Mouse (Mus musculus) fibroblast of lung, adult 2 months (primary cell): ENCODE measurements around the gene Ldlrap1.

Experiments
- DNase-seq: peaks from one replicate; pipeline ENCODE4 v3.0.0-alpha.2; 2011; ENCODE audit warnings: low read depth

Gene Ldlrap1

DNA sequence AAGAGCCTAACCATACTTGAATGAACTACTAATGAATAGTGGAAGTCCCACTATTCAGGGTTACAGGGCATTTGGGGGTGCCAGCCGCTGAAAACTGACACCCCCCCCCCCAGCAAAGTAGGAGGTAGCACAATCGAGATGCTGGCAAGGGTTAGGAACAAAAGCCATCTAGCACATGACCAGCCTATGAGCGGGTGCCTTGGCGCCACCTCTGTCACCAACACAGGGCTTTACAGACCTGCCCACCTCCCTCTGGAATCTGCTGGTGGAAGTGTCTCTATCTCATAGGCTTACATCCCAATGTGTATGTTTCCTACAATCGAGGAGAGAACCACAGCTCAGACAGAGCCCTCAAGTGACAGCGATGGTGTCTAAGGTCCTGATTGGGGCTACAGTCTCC, 17.0 kb downstream of the Ldlrap1 start:
- no peak for DNase-seq

DNA sequence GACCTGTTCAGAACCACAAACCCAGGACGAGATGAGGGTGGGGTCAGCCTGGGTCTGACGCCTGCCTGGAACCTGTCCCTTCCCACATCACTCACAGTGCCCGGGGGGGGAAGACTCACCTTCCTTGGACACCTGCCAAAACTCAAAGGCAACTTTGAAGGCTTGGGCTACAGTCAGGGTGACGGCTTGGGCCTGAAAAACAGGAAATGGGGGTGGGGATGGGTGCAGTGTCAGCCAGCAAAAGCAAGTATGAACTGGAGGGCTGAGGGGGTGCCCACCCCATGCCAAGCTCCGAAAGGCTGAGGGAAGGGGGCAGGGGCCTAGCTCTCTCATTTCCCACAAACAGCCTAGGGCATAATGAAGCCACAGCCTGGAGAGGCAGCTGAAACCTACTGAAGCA, 17.6 kb downstream of the Ldlrap1 start:
- no peak for DNase-seq

DNA sequence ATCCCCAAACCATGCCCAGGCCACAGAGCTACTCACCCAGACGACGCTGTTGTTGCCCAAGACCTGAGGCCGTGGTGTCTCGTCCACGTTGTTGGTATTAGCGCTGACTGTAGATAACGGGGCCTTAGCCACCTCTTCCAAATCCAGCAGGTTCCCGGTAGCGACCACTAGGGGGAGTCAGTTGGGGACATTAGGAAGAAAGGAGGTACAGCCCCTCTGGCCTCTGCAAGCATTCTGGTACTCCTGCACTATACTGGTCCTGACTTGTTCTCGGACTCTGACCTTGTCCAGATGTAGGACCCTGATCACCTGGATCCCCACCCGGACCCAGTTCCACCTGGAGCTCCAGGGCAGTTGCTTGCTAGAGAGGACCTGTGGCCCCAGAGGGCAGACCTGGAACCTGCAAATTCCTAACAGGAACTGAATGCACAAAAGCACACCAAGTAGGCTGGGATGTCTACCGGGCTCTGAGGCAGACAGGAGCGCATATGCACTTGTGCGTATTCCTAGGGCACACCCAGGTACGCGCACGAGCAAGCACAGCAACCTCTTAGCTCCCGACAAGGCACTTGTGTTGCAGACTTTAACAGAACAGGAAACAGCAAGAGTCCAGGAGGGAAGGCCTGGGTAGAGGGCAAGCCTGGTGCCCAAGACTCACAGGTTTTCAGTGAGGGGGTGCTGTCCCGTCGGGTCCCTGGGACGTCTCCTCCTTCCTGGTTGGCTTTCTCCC, 18.4 kb downstream of the Ldlrap1 start:
- no peak for DNase-seq

DNA sequence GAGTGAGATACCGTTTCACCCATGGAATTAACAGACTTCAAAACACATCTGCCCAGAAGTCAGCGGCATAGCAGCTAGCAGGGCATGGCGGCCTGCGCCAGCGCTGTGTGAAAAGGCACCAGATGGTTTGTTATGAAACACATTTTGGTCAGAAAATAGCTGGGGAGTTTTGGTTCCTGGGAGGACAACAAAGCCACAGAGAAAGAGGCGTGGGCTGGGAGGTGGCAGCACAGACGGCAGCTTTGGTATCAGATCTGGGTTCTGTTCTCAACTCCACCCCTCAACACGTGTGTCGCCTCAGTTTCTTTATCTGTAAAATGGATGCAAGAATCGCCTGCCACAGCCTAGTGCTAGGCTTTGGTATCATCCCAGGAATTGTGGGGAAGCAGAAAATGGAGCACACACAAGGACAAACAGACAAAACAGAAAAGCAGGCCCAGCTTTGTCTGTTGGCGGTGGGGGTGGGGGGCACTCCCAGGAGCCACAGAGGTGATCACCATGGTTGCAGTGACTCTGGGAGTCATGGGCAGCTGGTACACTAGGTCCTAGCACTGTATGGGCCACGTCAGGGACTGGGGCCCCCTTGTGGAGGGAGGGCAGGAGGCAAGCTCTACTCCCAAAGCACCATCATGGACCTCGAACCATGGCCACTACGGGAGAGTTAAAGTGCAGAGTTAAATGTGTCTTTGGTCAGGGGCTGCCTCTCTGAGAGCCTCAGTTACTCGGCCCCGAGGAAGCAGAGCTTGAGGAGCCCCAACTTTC, 21.7 kb downstream of the Ldlrap1 start:
- no peak for DNase-seq

DNA sequence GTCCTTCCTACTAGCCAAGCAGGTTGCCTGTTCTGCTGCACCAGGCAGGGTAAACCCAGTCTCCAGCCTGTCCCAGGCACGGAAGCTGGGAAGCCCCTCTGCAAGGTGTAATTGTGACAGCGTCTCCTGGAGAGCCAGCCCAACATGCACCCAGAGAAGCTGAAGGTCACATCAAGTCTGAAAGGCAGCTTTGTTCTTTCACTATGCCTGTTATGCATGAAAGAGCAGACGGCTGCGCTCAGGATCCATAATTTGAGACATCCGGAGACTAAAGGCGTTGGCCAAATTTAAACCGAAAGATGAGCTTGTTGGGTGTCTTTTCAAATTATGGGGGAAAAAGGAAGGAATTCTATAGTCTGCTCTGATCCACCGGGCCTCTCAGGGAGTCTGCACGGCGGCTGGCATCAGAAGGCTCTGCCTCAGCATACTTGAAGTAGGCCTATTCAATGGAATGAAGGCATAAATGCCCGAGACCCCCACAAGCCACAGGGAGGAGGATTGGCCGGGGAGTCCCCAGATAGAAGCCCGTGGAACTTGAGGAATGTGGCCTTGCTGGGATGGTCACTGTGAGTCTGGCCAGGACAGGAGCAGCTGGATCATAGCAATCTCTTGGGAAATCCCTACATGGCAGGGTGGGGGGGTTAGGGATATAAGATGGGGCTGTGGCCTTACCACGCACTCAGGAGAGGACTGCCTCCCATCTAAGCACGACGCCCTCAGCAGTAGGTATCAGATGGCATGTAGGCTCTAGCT, 23.8 kb downstream of the Ldlrap1 start:
- no peak for DNase-seq

DNA sequence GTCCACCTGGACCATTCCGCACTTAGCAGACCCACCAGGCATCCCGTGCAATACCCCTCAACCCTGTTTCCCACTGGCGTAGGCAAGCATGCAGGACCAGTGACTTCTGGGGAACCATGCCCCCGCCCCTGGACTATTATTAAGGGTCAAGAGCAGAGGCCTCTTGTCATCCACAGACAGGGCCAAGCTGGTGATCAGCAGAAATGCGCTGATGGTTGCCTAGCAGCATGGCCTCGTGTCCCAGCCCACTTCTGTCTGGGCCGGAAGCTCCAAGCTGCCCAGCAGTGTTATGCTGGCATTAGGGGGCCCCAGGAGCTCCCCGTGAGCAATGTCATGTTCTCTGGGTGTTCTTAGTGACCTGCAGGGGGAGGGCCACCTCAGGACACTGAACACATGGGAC, 25.9 kb downstream of the Ldlrap1 start:
- DNase-seq, result no peak

DNA sequence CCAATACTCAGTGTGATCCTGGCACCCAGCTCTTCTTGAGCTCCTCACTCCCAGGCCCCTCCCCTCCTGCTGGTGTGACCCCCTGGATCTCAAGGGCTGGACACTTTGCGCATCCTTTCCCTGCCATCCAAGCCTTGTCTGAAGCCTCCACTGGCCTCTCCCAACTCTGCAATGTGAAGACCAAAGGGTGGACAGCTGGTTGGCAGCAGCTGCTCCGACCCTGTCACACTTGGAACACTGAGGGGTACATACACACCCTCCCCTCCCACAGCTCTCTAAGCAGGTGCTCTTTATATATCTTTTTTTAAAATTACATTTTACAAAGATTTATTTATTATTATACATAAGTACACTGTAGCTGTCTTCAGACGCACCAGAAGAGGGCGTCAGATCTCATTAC, 27.6 kb downstream of the Ldlrap1 start:
- DNase-seq, result no peak

DNA sequence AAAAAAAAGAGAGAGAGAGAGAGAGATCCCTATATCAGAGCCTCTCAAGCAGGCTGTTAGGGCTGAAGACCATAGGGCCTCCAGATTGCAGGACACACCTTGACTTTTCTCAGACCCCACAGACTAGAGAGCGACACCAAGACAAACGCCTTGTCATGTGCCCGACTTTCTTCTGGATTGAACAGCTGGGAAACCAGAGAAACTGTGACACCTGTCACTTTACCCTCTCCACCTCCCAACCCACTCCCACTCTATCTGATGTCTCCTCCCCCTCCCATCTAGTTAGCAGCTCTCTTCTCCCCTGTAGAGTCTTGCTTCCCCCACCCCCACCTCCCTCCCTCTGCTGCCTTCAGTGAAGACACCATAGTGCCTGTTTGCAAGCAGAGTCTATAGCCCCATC, 28.3 kb downstream of the Ldlrap1 start:
- DNase-seq, result no peak

DNA sequence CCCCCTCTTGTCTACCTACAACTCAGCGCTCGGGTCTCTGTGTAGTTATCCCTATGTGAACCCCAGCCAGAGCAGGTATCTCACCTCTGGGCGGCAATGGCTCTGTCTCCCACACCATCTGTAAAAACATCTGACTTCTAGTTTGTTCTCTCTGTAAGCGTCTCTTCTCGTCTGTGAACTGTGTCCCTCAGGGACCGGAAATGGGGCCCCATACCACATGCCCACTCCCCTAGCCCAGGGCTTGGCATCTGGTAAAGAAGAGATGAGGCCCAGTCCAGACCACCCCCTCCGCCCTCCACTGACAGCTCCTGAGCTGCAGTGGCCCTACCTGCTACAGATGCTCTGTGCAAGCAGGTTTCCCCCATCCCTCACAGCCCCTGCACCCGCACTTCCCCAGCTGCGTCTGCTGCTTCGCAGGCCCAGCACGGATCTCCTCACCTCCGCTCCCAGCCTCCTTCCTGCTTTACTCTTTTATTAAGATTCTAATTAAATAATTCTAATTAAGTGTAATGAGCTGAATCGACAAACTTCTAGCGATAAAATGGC, 30.4 kb downstream of the Ldlrap1 start:
- no peak for DNase-seq

DNA sequence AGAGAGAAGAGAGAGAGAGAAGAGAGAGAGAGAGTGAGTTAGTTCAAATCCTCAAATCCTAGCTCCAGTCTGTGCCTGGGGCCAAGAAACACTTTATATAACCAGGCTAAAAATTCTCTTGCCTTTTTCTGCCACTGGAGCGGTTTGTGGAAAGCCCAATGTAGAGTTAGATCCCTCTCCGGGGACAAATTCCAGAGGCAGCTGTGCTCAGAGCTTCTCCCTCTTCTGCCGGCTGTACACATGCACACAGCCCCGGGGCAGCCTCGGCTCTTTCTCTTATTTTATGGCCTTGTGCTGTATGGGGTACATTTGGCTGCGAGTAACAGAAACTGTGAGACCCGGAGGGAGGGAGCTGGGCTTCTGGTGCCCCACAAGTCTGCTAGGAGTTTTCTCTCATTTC, 31.7 kb downstream of the Ldlrap1 start:
- DNase-seq, result no peak

DNA sequence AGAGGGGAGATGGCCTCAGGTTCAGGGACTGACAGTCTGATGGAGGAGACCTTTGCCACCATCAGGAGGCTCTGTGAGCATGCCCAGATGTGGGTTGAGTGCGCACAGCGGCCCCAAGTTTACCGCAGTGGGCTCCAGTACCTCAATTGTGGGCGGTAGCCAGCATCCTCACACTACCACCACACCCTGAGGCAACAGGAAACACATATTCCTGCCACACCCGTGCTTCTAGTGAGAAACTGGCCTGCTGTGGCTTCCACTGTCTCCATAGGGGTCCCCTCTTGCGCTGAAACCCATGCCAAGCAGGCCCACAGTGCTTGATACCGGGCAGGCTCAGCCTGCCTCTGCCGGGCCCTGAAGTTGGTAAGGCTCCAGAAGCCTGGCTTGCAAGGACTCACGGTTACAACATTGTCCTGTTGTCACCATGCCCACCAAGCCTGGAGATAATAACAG, 33.2 kb downstream of the Ldlrap1 start:
- no peak for DNase-seq

DNA sequence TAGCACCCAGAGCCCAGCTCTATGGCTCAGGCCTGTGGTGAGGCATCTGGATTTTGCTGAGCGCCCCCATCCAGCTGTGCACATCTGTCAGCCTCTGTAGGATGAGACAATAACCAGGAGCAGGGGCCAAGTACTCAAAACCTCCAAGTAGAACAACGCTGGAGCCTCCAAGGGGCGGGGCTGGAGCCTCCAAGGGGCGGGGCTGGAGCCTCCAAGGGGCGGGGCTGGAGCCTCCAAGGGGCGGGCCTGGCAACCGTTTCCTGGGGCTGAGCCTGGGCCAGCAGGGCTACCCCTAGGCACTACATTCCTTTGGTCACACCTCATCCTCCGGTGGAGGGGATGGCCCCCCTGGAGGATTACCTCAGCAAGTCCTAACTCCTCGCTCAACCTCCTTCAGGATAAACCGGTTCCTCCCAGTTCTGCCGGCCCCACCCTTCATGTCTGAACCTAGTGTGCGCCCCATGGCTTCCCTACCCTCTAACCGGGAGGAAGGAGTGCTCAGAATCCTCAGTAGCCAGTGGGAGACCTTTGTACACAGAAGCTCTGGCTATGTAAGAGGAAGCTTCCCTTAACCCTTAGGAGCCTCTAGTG, 33.7 kb downstream of the Ldlrap1 start:
- no peak for DNase-seq

DNA sequence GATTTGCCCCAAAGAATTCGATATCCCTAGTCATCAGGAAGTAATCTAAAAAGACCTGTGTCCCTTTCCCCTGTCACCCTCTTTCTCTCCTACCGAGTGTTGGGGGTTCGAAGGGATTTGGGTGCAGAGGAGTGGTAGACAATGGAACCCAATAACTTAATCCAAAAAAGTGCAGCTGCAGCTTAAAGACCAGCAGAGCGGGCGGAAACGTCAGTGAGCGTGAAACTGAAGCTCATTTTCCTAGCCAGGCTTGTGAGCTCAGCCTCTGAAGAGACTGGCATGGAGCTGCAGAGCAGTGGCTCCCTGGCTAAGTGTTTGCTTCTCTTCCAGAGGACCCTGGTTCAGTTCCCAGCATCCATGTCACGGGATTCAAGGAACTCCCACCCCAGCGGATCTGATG, 34.5 kb downstream of the Ldlrap1 start:
- no peak for DNase-seq

DNA sequence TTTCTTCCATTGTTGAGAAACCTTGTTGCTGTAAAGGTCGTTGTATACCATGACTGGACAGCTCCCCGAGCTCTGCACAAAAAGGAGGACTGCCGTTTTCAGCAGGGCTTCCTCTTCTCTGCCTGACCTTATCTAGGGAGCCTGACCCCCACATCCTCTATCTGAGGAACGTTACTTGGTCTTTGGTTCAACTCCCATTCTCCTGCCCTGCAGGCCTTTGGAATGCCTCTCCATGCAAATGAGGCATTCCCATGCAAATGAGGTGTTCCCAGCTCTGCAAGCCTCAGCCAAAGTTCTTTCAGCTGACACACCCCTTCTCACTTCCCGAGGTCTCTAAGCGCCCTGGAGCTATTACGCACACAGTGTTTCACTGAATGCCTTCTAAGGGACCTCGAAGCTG, 37.7 kb downstream of the Ldlrap1 start:
- DNase-seq, result no peak

DNA sequence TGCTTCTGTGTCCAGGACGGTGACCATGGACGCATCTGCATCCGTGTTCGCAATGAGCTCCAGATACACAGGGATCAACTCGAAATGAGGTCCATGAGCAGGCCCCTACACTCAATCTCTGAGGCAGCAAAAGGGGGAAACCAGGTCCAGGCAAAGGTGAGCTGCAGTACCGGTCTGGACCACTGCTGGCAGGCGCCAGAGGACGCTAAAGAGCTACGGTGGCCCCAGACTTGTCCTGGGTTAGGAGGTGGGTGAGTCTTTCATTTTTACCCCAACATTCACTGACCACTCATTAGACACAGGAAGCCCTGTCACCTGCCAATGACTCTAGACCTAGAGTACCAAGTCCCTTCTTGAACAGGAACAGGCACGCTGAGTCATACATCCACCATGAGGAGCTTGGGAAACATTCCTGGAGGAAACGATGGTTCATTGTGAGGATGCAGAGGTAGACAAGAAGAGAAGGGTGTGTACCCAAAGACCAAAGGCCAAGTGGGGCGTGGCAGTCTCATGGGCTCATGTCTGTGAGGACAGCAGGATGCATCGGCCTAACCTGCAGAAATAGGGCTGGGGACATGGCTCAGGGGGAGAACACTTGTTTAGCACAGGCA, 42.0 kb downstream of the Ldlrap1 start:
- DNase-seq, result no peak

DNA sequence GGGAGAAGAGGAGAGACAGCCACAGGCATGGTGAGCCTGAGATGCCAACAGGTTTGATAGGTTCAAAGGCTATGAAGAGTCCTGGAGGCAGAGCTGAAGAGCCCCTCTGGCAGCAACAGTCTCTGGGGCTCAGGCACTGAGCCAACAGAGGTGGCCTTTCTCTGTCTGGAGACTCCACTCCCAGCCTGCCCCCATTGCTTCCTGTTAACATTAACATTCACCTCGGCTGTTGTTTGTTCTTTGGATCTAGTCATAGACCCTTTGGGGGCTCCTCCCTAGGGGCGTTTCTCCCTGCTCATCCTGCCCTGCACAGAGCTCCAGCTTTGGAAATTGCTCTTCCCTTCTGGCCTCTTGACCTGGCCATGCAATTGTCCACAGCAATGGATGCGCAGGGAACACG, 42.9 kb downstream of the Ldlrap1 start:
- no peak for DNase-seq

DNA sequence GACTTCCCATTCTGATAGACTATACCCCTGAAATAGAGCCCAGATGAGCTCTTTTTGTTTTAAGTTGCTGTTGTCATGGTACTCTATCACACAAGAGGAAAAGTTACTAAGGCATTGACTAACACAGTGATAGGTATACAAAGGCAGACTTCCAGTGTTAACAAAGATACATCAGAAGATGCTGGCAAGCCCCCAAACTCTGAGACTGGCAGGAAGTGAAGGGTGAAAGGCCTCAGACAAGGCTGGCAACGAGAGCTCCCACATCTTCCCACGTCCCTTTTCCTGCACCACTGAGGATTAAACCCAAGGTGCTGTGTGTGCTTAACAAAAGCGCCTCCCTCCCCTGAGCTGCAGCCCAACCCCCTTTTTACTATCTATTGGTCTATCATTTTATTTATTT, 44.6 kb downstream of the Ldlrap1 start:
- DNase-seq, result no peak

DNA sequence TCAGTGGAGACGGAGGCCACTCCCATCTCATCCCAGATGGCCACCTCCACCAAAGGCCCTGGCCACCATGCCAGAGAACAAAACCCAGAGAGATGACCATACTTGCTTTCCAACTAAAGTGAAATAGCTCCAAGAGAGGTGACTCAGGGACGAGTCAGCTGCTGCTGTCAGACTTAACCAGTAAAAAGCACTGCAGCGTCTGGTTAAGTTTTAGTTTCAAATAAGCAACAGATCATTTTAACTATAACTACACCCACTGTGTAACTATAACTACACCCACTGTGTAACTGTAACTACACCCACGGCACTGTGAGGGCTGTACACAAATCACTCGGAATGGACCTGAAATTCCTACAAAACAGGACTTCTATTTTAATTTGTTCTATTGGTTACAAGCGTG, 46.7 kb downstream of the Ldlrap1 start:
- DNase-seq, result no peak

DNA sequence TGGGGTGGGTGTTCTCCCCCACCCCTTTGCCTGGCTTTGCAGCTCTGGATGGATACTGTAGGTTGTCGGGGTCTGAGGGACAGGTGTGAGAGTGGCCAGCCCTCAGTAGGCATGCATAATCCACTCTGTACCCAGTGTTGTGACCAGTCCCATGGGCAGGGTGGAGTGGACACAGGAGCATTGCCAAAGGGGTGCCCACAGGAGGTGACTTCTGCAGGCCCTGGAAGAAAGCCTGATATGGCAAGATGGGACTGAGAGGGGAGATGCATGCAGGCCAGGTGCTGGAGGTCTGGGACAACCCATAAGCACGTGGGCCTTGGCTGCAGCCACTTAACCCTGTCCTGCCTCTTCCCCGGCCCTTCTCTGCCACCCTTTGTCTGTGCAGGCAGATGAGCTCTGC, 47.5 kb downstream of the Ldlrap1 start:
- DNase-seq, result no peak

DNA sequence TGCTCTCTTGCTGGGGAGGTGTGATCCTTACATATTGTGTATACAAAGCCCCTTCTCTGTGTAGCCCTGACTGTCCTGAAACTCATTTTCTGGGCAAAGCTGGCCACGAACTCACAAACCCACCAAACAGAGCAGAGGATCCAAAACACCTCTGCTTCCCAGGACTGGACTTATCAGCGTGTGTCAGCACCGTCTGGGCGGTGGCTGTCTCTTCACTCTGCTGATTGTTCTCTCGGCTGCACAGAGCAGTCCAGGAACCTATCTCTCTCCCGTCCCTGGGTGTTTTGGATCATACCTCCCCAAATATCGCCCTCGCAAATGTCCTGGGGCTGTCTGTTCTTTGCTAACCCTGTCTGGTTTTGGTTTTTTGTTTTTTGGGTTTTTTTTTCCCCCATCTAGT, 48.3 kb downstream of the Ldlrap1 start:
- DNase-seq, result no peak

DNA sequence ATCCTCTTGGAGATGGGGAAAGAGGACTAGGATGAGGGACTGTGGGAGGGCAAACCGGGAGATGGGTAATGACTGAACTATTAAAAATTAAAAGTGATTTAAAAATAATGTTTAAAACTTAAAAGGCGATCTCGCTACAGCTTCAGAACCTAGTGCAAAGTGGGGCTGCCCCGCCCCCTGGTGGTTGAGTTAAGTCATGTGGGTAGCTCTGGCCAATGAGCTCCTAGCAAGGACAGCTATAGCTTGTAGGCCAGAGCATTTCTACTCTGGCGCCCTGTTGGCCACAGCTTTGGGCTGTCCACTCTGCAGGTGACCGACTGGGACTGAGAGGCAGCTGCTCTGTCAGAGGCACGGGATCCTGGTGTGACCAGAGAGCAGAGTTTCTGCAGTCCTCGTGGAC, 53.9 kb downstream of the Ldlrap1 start:
- DNase-seq, result peak; percentile 49

DNA sequence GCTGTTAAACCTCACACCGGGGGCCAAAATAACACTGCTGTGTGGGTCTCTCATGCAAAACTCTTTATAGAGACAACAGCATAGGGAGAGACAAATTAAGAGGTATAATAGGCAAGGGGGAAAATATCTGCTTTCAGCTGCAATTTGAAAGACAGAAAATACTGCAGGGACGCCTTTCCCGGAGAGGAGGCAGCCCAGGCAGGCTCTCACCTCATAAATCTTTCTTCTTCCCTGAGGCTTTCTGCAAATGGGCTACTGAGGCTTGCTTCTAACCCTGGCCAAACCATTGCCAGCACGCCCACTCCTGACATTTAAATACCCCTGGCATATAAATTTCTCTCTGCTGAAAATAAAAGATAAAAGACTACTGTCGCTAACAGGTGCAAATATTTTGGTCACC, 62.5 kb downstream of the Ldlrap1 start:
- no peak for DNase-seq
